Mouse (Mus musculus): ENCODE measurements around the gene Mcu.

Gene Mcu

DNA sequence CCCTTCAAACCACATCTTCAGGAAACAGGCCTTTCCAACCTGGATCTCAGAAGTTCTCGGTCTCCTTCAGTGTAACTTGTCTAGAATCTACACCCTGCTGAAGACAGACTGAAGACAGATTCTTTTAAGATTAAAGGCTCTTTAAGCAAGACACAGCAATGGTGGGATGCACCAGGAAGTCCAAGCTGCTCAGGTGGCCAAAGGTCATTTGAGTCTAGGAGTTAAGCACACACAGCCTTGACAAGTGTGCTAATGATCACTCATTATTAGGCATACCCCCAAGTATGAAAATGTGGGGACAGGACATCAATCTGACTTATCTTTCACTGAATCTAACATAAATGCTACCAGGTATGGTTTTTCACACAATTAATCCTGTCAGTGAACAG is 47.0 kb downstream of the Mcu start:
- no peak for DNase-seq (ENCODE audit: low spot score)

DNA sequence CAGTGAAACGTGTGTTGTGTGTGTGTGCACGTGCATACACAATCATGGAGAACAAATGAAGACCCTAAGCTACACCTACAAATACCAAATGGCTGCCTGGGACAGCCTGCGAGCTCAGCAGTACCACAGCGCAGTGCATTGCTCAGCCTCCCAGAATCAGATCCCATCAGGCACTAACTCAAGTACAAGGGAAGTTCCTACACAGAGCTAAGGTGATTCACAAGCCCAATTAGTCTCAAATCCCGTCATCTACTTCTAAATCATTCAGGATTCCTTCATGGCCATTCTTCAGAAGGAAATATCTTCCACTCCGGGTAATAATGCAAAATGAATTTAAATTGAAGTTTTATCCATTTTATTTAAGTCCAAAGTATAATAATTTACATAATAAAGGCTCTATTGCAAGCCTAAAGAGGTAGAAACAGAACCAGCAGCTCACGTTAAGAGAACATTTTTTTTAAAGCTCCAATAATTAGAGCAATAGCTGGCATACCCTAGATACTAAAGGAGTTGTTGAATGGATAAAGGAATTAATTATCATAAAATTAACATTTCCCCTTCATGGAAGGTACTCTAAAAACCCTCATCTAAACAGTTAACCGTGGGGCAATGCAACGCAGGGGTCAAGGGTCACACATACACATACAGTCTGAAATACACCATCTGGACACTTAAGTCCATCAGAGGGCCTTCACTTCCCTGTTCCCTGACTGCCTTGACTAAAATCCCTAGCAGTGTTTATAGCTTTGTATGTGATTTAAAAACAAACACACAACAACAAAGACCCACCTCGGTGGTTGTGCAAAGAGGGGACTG is 47.6 kb downstream of the Mcu start:
- DNase-seq (ENCODE audit: low spot score), result no peak

DNA sequence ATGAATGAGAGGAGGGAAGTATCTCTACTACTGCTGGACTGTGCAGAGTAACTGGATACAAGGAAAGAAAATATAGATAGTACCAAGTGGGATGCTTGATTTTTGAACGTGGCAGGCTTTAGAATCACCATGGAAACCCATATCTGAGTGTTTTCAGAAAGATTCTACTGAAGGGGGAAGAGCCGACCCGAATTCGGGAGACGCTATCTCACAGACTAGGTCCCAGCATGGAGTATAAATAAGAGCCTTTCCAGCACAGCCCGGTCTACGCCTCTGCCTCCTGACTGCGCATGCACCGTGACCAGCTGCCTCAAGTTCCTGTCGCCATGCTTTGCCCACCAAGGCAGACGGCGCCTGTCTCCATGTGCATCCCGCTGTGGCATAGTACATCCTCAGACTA is 49.5 kb downstream of the Mcu start:
- DNase-seq (ENCODE audit: low spot score), result no peak

GRCm38 (mm10) chr10:59565995-59566410 is 50.5 kb downstream of the Mcu start:
- no peak for DNase-seq (ENCODE audit: low spot score)

DNA sequence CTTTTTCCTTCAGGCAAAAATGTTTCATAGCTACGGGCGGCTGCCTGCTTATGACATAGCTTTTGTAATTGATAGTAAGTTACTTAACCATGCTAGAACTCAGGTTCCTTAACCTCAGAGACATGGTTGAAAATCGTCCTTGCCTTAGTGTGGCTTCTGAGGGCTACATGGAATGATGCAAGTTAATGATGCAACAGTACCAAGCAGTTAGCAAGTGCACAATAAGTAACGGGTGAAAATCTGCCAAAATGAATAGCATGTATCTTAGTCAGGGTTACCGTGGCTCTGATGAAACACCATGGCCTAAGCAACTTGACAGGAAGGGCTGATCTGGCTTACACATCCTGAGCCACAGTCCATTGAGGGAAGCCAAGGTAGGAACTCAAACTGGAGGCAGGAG is 51.9 kb downstream of the Mcu start:
- no peak for DNase-seq (ENCODE audit: low spot score)

DNA sequence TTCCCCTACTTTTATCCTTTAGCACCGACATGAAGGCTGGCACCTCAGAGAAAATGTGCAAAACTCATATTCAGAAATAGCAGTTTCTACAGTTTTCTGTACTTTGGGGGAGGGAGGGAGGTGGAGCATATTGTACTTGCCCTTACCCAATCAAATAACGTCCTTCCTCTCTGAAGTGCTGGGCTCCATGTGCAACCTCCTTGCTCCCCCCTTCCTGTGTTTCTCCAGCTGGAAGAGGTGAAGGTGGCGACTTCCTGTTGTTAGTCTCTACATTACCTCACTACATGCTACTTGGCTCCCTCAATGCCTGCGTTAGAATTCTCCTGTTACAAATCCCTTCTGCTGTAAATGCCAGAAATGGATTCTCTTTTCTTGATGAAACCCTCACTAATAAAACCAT is 54.0 kb downstream of the Mcu start:
- no peak for DNase-seq (ENCODE audit: low spot score)

- no peak for DNase-seq (ENCODE audit: low spot score)
Measured at GRCm38 (mm10) chr10:59560126-59560525, 56.4 kb downstream of the Mcu start.

DNA sequence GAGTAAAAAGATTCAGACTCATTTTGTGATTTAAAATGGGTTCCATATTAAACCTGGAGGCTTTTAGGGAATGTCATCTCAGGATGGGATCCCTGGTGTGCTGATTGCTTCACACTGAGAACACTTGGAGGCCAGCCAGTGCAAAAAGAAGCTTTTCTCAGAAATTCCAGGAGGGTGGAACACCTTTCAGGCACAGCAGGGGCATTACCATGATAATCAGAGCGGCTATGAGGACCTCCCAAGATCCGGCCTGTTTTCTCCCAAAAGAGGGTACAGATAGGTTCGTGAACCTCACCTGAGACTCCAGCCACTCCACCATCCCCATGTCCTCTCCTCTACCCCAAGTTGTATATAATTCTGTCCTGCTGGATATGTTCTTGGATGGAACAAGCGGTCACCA is 57.9 kb downstream of the Mcu start:
- no peak for DNase-seq (ENCODE audit: low spot score)

DNA sequence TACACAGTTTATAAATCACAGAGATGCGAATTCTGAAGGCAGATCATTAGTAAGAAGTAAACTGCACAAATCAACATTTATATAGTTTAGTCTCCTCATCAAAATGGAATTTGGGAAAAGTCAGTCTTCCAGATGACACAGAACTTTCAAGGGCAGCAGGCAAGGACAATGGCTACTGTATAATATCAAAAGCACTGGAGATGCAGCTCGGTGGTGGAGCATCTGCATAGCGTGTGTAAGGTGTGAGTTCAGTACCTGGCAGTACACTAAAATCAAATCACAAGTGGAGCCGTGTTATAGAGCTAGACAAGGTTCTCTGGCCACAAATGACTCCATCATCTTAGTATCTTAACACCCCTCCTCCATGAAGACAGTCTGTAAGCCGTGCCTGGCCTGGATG is 58.3 kb downstream of the Mcu start:
- DNase-seq (ENCODE audit: low spot score), result no peak

DNA sequence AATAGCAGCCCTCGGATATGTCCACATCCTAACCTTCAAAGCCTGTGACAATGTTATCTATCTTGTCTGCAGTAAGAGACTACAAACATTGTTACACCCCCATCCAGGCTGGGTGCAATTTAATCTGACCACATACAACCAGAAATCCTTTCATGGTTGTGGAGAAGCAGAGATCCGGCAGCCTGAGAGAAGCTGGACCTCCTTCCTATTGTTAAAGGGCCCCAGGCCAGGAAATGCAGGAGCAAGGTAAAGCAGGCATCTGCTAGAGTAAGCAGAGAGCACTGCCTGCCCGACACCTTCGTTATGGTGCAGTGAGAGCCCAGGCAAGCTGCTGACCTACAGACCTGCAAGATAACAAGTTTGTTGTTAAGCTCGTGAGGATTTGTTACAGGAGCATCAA is 60.0 kb downstream of the Mcu start:
- DNase-seq (ENCODE audit: low spot score), result no peak

- DNase-seq (ENCODE audit: low spot score), result no peak
Measured at GRCm38 (mm10) chr10:59554243-59554642, 62.2 kb downstream of the Mcu start.

DNA sequence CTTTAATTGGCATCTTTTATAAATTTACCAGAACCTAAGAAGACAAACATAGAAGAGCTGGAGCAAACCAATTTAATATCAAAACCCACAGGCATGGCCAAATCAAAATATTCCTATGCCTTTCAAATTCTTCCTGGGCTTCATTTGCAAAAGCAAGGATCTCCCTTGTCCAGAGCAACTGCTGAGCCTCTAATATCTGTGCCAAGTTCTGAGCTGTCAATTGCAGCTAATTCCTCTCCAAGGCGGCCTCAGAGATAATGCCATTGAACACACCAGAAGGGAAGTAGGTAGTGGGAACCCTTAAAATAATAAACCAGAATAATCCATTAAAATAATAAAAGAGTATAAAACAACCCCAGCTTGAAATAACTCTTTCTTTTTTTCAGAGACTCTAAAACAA is 64.0 kb downstream of the Mcu start:
- no peak for DNase-seq (ENCODE audit: low spot score)

GRCm38 (mm10) chr10:59548768-59549333 is 67.6 kb downstream of the Mcu start:
- DNase-seq (ENCODE audit: low spot score), result no peak

GRCm38 (mm10) chr10:59548211-59548610 is 68.3 kb downstream of the Mcu start:
- DNase-seq (ENCODE audit: low spot score), result no peak

- no peak for DNase-seq (ENCODE audit: low spot score)
Measured at GRCm38 (mm10) chr10:59547426-59547825, 69.1 kb downstream of the Mcu start.

DNA sequence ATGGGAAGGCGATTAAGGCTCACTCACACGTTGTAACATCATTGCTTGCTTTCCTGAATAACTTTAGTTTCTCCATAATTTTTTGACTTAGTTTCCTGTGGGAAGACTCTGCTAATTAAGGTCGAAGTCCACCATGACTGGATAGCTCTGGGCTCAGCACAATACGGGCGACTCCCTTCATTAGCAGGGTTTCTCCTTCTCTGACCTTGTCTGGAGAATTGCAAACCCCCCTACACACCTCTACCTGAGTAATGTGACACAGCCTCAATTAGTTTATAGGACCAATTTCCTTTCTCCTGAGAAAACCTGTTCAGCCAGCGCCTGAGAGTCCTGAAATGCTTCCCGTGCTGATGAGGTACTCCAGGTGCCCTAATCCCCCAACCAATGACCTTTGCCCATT is 71.3 kb downstream of the Mcu start:
- DNase-seq (ENCODE audit: low spot score), result no peak

- no peak for DNase-seq (ENCODE audit: low spot score)
Measured at GRCm38 (mm10) chr10:59543351-59543750, 73.1 kb downstream of the Mcu start.

DNA sequence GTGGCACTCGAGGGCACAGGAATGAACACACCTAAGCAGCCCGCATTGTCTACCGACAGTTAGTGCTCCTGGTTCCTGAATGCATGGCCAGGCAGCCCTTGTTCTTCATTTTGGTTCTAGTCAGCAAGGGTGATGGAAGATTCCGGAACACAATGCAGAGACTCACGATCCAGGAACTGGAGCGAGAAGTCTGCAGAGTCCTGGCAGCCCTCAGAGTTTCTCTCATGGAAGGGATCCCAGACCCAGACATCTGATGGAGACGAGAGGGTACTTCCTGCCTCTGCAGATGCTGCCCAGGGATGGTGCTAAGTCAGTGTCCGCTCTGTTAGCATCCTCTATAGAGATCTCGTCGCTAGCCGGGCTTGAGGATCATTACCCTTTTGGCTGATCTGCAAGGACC is 75.0 kb downstream of the Mcu start:
- no peak for DNase-seq (ENCODE audit: low spot score)

DNA sequence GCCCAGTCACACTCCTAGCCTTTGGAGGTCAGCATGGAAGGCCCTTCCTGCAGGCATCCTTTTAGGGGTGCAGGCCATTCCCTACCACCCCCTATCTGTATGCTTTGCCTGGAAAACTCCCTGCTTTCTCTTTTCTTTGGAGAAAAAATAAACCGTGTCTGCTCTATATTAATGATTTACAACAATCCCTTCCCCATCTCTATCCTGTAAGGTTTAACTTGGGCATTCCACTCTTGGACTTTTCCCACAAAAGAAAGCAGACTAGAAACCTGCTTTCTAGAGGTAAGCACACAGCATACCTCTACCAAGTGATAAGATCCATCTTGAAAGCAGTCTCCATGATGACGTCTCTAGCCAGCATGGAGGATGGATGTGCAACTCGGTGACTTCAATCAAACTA is 75.9 kb downstream of the Mcu start:
- DNase-seq (ENCODE audit: low spot score), result no peak

DNA sequence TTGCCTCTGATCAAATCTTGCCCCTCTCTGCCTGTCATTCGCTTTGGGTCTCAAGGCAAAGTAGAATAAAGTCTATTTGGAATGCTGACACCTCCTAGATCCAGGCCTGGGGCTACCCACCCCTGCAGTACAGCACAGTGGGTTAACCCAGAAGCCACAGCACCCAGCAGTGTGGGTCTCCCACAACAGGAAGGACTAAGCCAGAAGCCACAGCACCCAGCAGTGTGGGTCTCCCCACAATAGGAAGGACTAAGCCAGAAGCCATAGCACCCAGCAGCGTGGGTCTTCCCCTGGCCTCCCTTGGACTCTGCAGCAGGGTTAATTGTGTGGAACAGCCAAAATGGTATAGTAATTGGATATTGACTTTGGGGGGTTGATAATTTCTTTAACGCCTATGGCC is 76.4 kb downstream of the Mcu start:
- no peak for DNase-seq (ENCODE audit: low spot score)

- peak; percentile 57 for DNase-seq (ENCODE audit: low spot score)
Measured at GRCm38 (mm10) chr10:59539533-59539875, 77.0 kb downstream of the Mcu start.

GRCm38 (mm10) chr10:59538767-59539532 is 77.5 kb downstream of the Mcu start:
- DNase-seq (ENCODE audit: low spot score), result no peak

- no peak for DNase-seq (ENCODE audit: low spot score)
Measured at GRCm38 (mm10) chr10:59538063-59538462, 78.4 kb downstream of the Mcu start.

Data from ovary, adult 18-20 months (tissue).